Mouse (Mus musculus): Measurements from ENCODE around the gene Anapc16. TPM values are rescaled to one million over a fixed set of nuclear protein-coding genes. Genes with fewer than 3 reads are reported as not detected.

Anapc16 gene
- total RNA-seq (2023): 10 to 100 TPM; 70.4 to 76.5 TPM

DNA sequence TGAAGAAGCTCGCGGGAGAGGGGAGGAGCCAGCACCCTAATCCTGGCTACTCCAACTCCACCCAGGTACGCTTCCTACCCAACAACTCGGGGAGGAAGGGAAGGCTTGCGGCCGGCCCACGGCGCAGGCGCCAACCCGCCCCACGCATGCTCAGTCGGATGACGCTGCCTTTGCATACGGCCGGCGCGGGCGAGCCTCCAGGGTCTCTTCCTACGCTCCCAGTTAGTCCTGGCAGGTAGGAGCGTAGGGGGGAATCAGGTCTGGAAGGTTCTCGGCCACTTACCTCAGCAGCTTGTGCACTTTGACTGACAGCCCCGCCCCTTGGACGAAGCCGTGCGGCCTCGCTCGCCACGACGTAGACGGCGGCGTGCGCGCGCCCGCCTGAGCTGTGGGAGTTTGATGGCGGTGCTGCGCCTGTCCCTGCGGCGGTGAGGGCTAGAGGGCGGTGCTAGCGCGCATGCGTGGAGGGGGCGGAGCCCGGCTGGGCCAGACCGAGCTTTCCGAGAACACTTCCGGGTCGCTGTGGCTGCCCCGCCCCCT lies at the start of gene Anapc16, which contains the start of gene Ascc1:
Gene Anapc16, minus strand, starts transcription at position 463 of the 540 bp plus-strand sequence.
Gene Ascc1, plus strand, starts transcription at position 133 of the 540 bp plus-strand sequence.

DNA sequence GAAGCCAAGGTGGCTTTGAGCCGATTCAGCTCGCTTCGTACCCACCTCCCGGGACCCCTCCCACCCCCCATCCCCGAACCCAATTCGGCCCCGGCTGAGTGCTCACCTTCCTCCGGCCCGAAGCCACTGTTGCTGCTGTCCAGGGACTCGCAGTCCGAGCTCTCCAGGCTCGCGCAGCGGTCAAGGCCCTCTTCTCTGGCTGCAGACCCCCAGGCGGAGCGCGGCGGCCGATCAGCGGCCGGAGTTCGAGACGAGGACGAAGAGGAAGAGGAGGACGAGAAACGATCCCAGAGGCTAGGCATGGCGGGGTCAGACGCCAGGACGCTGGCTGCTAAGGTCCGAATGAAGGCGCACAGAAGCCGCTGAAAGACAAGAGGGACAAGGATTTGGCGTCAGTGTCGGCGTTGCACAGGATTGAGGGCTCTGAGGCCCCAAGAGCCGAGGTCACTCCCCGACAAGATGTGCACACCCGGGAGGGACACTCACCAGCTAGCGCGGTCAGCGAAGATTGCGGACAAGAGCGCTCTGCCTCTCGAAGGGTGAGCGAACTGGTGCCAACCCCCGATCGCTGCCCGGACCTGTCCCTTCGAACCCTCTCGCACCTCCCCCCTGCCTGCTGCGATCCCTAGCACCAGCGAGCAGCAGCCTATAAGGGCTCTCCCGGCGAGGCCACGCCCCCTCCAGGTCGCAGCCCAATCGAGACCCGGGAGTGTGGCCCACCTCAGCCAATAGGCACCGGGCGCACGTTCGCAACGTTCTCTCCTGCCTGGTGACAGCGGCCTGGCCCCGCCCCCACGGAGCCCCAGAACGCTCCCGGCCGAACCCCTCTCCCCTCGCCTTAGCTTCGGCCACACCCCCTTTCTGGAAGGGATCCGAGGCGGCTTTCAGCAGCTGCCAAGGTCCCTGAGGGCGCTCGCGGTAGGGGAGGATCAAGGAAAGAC lies 51.5 kb downstream of the Anapc16 start, which contains the start of gene Ddit4:
Gene Ddit4, minus strand, starts transcription at position 624 of the 941 bp plus-strand sequence.

Other genes with a start within 250 kb of the Anapc16 start
- 10 to 100 TPM; 41.1 to 49.0 TPM for gene Dnajb12, start 123.6 kb downstream of the Anapc16 start, total RNA-seq (2023)
- gene Ddit4, start 51.3 kb downstream of the Anapc16 start, total RNA-seq (2023): 10 to 100 TPM; 18.4 to 33.8 TPM
- 10 to 100 TPM; 28.2 to 30.4 TPM for gene Ascc1, start 330 bp downstream of the Anapc16 start, total RNA-seq (2023)
- 1 to 10 TPM; 6.0 to 7.6 TPM for gene Spock2, start 103.1 kb upstream of the Anapc16 start, total RNA-seq (2023)
- gene Chst3, start 216.1 kb upstream of the Anapc16 start, total RNA-seq (2023): under 1 TPM; 0.24 to 0.87 TPM

All from T-cell, adult 66 days (primary cell).